Mouse (Mus musculus) activated CD4-positive, CD25-positive, alpha-beta regulatory T cell, adult 4 months (primary cell): Measurements from ENCODE around the gene Nova2. TPM values are rescaled to one million over a fixed set of nuclear protein-coding genes. Genes with fewer than 3 reads are reported as not detected.

Source experiments
- ATAC-seq: one replicate; pipeline ENCODE4 v1.8.0; 2017
- polyA plus RNA-seq, 2 experiments: library from polyadenylated mRNA; unstranded; fragments of 100-300 nt; shearing (Covaris generic); gene quantifications; one replicate each; pipeline ENCODE4 v1.2.1; 2017

The Nova2 gene
- polyA plus RNA-seq, 2 experiments from 2014 or later = not detected

DNA sequence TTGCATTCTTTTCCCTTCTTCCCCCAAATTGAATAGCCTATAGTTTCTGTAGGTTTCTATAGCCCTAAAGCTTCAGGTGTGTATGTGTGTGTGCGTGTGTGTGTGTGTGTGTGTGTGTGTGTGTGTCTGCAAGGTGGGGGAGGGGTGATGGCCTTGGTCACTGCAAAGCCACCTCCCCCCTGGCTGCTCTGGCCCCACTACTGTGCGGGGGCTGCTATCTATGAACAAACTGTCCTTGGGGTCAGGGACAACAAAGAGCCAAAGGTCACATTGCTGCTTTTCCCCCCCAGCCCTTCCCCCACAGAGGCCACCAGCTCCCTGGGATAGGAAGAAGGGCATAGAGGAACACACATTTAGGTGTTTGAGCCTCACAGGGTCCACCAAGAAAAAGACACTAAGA lies 87.2 kb downstream of the Nova2 start:
- ATAC-seq = no peak

- no peak for ATAC-seq
Observed at GRCm38 (mm10) chr7:19014452-19014851, 88.8 kb downstream of the Nova2 start.

Other genes starting within 250 kb of the Nova2 start
- gene Psg20, start 239.7 kb upstream of the Nova2 start, polyA plus RNA-seq = not detected
- gene Psg22, start 207.8 kb upstream of the Nova2 start, polyA plus RNA-seq = not detected
- gene Psg19, start 127.4 kb upstream of the Nova2 start, polyA plus RNA-seq = not detected
- gene Psg17, start 104.3 kb upstream of the Nova2 start, polyA plus RNA-seq = not detected
- gene Mill2, start 85.9 kb upstream of the Nova2 start, polyA plus RNA-seq = not detected
- gene Pglyrp1, start 54.6 kb upstream of the Nova2 start, polyA plus RNA-seq = 100 to 1,000 TPM; 275 to 290 TPM
- 1 to 10 TPM; 5.3 to 9.2 TPM for gene Ccdc61, start 15.5 kb upstream of the Nova2 start, polyA plus RNA-seq
- gene Nanos2, start 61.5 kb downstream of the Nova2 start, polyA plus RNA-seq = under 1 TPM in 1 of 2 experiments, not detected in 1; 0.31 TPM
- gene Mypop, start 65.4 kb downstream of the Nova2 start, polyA plus RNA-seq = 1 to 10 TPM; 2.2 to 2.8 TPM
- 1 to 10 TPM; 2.0 to 3.0 TPM for gene Irf2bp1, start 78.2 kb downstream of the Nova2 start, polyA plus RNA-seq
- gene Foxa3, start 97.7 kb downstream of the Nova2 start, polyA plus RNA-seq = under 1 TPM in 1 of 2 experiments, not detected in 1; 0.16 TPM
- 10 to 100 TPM in 1 of 2 experiments, 1 to 10 TPM in 1; 10.0 to 10.3 TPM for gene Sympk, start 98.5 kb downstream of the Nova2 start, polyA plus RNA-seq
- not detected for gene Rsph6a, start 128.8 kb downstream of the Nova2 start, polyA plus RNA-seq
- gene Dmwd, start 150.3 kb downstream of the Nova2 start, polyA plus RNA-seq = not detected
- gene Dmpk, start 158.0 kb downstream of the Nova2 start, polyA plus RNA-seq = not detected
- gene Six5, start 168.7 kb downstream of the Nova2 start, polyA plus RNA-seq = under 1 TPM in 1 of 2 experiments, not detected in 1; 0.25 TPM
- gene Gm4969, start 192.5 kb downstream of the Nova2 start, polyA plus RNA-seq = not detected
- gene Fbxo46, start 194.0 kb downstream of the Nova2 start, polyA plus RNA-seq = 10 to 100 TPM; 17.1 to 17.7 TPM
- 10 to 100 TPM in 1 of 2 experiments, 1 to 10 TPM in 1; 8.9 to 11.6 TPM for gene Qpctl, start 223.4 kb downstream of the Nova2 start, polyA plus RNA-seq
- 10 to 100 TPM; 85.2 to 96.5 TPM for gene Snrpd2, start 223.8 kb downstream of the Nova2 start, polyA plus RNA-seq
- not detected for gene Gipr, start 240.2 kb downstream of the Nova2 start, polyA plus RNA-seq